In genomic region chr5:43248001-43248430, GRCm38 (mm10) we compare ENCODE assay signal across 16 mouse cellular contexts. TPM values are rescaled to one million over a fixed set of nuclear protein-coding genes. Genes with fewer than 3 reads are reported as not detected.
DNase-seq lines count a peak whose midpoint lies in the region; ATAC-seq and TF ChIP-seq lines count a peak whose summit lies in the region.
"Had no signal": no experiment of that assay in that cellular context is flagged by ENCODE, and none has a peak within 500 bp of the region (broad histone marks: within the 10 kb centered on the region; RNA-seq: fewer than 3 reads in every experiment).

No protein-coding gene starts in this region.

- WGBS in heart, embryonic 16.5 days = 43% methylated on average over 3 of the region's 3 CpGs
- 27% methylated on average over 3 of the region's 3 CpGs for WGBS in lung, embryonic 15.5 days
- 31% methylated on average over 3 of the region's 3 CpGs for WGBS in neural tube, embryonic 13.5 days
- WGBS in forebrain, embryonic 13.5 days = 35% methylated on average over 3 of the region's 3 CpGs

- H3K9ac ChIP-seq in heart, embryonic 16.5 days (ENCODE audit: low read length) = no peak overlapping the region; the same call in 1 of the 2 replicates
- no peak overlapping the region for H3K9ac ChIP-seq in lung, embryonic 15.5 days
- no peak overlapping the region for H3K9ac ChIP-seq in neural tube, embryonic 13.5 days
- no peak overlapping the region for H3K9ac ChIP-seq in forebrain, embryonic 13.5 days
- H3K9ac ChIP-seq: forebrain, embryonic 12.5 days; hindbrain, embryonic 14.5 days; liver, embryonic 13.5 days had no signal

- intact Hi-C loops in heart, postnatal 36 days (cut with DNase I) = loop anchor here (10.0 kb wide), 1 partner anchor 1403 kb away; the partner anchor contains the start of gene Bod1l

- 0 out of 2 replicates have a peak overlapping the region, but pooled peaks have one; percentile 31 for H3K27ac ChIP-seq in heart, embryonic 16.5 days (ENCODE audit: low read length)
- H3K27ac ChIP-seq in lung, embryonic 15.5 days = 0 out of 2 replicates have a peak overlapping the region, but pooled peaks have one; percentile 15
- H3K27ac ChIP-seq in neural tube, embryonic 13.5 days (replicated peaks) = no peak overlapping the region; the same call in 1 of the 2 replicates
- H3K27ac ChIP-seq in forebrain, embryonic 13.5 days = no peak overlapping the region
- H3K27ac ChIP-seq: embryonic facial prominence, embryonic 10.5 days; forebrain, embryonic 12.5 days; hindbrain, embryonic 14.5 days; liver, embryonic 13.5 days had no signal

- H3K4me2 ChIP-seq in heart, embryonic 16.5 days (ENCODE audit: low read depth, low read length) = no peak overlapping the region
- no peak overlapping the region for H3K4me2 ChIP-seq in lung, embryonic 15.5 days
- H3K4me2 ChIP-seq in neural tube, embryonic 13.5 days = no peak overlapping the region
- no peak overlapping the region for H3K4me2 ChIP-seq in forebrain, embryonic 13.5 days
- H3K4me2 ChIP-seq: forebrain, embryonic 12.5 days; hindbrain, embryonic 14.5 days; liver, embryonic 13.5 days had no signal

- no peak for TF ChIP-seq CTCF in Patski (IDR thresholded peaks at IDR 0.05)

- CTCF ChIA-PET in Patski (lab: Charles Lee) = interaction anchor here (1.1 to 2.3 kb wide), 5 partner anchors 9 to 175 kb away, joined by 3 to 10 read pairs (median 6); no protein-coding TSS in a partner anchor

- H3K4me3 ChIP-seq in heart, embryonic 16.5 days (ENCODE audit: low read length) = no peak overlapping the region
- H3K4me3 ChIP-seq in lung, embryonic 15.5 days = no peak overlapping the region
- H3K4me3 ChIP-seq in neural tube, embryonic 13.5 days = no peak overlapping the region
- H3K4me3 ChIP-seq in forebrain, embryonic 13.5 days = no peak overlapping the region
- H3K4me3 ChIP-seq: embryonic facial prominence, embryonic 10.5 days; forebrain, embryonic 12.5 days; liver, embryonic 13.5 days had no signal

- peaks cover 9% of the 10 kb centered on the region for H3K36me3 ChIP-seq in heart, embryonic 16.5 days (ENCODE audit: control insufficient read depth, insufficient read depth)
- peaks cover 4% of the 10 kb centered on the region; the same call in 1 of the 2 replicates for H3K36me3 ChIP-seq in lung, embryonic 15.5 days
- peaks cover 23% of the 10 kb centered on the region for H3K36me3 ChIP-seq in neural tube, embryonic 13.5 days
- peaks cover 11% of the 10 kb centered on the region; the same call in 1 of the 2 replicates for H3K36me3 ChIP-seq in forebrain, embryonic 13.5 days (ENCODE audit: poor library complexity, severe bottlenecking)
- H3K36me3 ChIP-seq: embryonic facial prominence, embryonic 10.5 days; liver, embryonic 13.5 days had no signal

- ATAC-seq in heart, embryonic 16.5 days (replicated peaks; ENCODE audit: extremely low read depth, insufficient read depth, low FRiP score) = no peak
- no peak; the same call in 1 of the 2 replicates for ATAC-seq in lung, embryonic 15.5 days (ENCODE audit: borderline replicate concordance, extremely low read depth, low FRiP score, low TSS enrichment)
- ATAC-seq in Patski = peak; percentile 71
- peak; percentile 63; the same call in 1 of the 2 replicates for ATAC-seq in neural tube, embryonic 13.5 days (ENCODE audit: low read depth)
- no peak for ATAC-seq in forebrain, embryonic 13.5 days

- in situ Hi-C loops in Patski (cut with MboI; ENCODE audit: low pct_unique_long_range_greater_than_20kb) = loop anchor here (5.0 kb wide), 1 partner anchor 384 kb away; no protein-coding TSS in a partner anchor

- no peaks in the 10 kb centered on the region for H3K27me3 ChIP-seq in heart, embryonic 16.5 days (ENCODE audit: control insufficient read depth, insufficient read depth, low read length)
- no peaks in the 10 kb centered on the region for H3K27me3 ChIP-seq in lung, embryonic 15.5 days
- no peaks in the 10 kb centered on the region for H3K27me3 ChIP-seq in Patski
- H3K27me3 ChIP-seq in neural tube, embryonic 13.5 days = no peaks in the 10 kb centered on the region
- no peaks in the 10 kb centered on the region for H3K27me3 ChIP-seq in forebrain, embryonic 13.5 days
- H3K27me3 ChIP-seq: forebrain, embryonic 12.5 days; liver, embryonic 13.5 days had no signal

- no peak for DNase-seq in heart, postnatal 36 days
- DNase-seq in lung, postnatal 25 days (ENCODE audit: low spot score) = no peak
- DNase-seq in Patski (ENCODE audit: low read depth, low spot score) = no peak
- DNase-seq: adrenal gland, postnatal 25 days; cerebellum, adult 2 months; gastrocnemius, postnatal 25 days; kidney, adult 9 months; liver, embryonic 13.5 days; right cerebral cortex, postnatal 4 days had no signal

- H3K9me3 ChIP-seq in heart, embryonic 16.5 days (replicated peaks; ENCODE audit: control insufficient read depth, low read length) = no peaks in the 10 kb centered on the region
- H3K9me3 ChIP-seq in lung, embryonic 15.5 days = no peaks in the 10 kb centered on the region
- no peaks in the 10 kb centered on the region for H3K9me3 ChIP-seq in neural tube, embryonic 13.5 days
- H3K9me3 ChIP-seq in forebrain, embryonic 13.5 days (replicated peaks) = no peaks in the 10 kb centered on the region
- H3K9me3 ChIP-seq: embryonic facial prominence, embryonic 10.5 days; forebrain, embryonic 12.5 days; liver, embryonic 13.5 days had no signal

- POLR2A ChIA-PET in Patski (lab: Charles Lee) = interaction anchor here (0.8 to 1.6 kb wide), 3 partner anchors 11 to 14 kb away, joined by 3 to 6 read pairs (median 4); no protein-coding TSS in a partner anchor

- peaks cover 10% of the 10 kb centered on the region for H3K4me1 ChIP-seq in heart, embryonic 16.5 days (ENCODE audit: control insufficient read depth, insufficient read depth, low read length)
- H3K4me1 ChIP-seq in lung, embryonic 15.5 days = 0 out of 2 replicates have a peak, but pooled peaks cover 4% of the 10 kb centered on the region
- peaks cover 23% of the 10 kb centered on the region; the same call in 1 of the 2 replicates for H3K4me1 ChIP-seq in neural tube, embryonic 13.5 days (replicated peaks)
- peaks cover 2% of the 10 kb centered on the region; the same call in 1 of the 2 replicates for H3K4me1 ChIP-seq in forebrain, embryonic 13.5 days
- H3K4me1 ChIP-seq: embryonic facial prominence, embryonic 10.5 days; forebrain, embryonic 12.5 days; liver, embryonic 13.5 days had no signal

RNA-seq across cellular contexts. Expression of gene Cpeb2, which starts 15.0 kb away (rescaled TPM):
- 4.5 and 4.8 TPM in 2 replicates for polyA plus RNA-seq in heart, embryonic 16.5 days (2015; fragmentation: Nextera tagmentation; extraction: Ambion mirVana)
- 10 to 100 TPM; 28.5 to 31.9 TPM for total RNA-seq in heart, postnatal 36 days (2021)
- 1.2 and 1.7 TPM in 2 replicates for polyA plus RNA-seq in lung, embryonic 15.5 days (2015; fragmentation: Nextera tagmentation; extraction: Ambion mirVana)
- polyA plus RNA-seq in Patski (2021) = 23.2 TPM
- 12.9 and 14.5 TPM in 2 replicates for polyA plus RNA-seq in neural tube, embryonic 13.5 days (2015; fragmentation: Nextera tagmentation; extraction: Ambion mirVana)
- polyA plus RNA-seq in forebrain, embryonic 13.5 days (2015; fragmentation: Nextera tagmentation; extraction: Ambion mirVana) = 4.7 and 5.4 TPM in 2 replicates

Comparison
In these comparisons a context has a peak if more than half of its experiments do, and no peak if none do; other contexts are left out.
1. ATAC-seq: peak in Patski (single experiment) and neural tube, embryonic 13.5 days (single experiment); none in heart, embryonic 16.5 days (single experiment), lung, embryonic 15.5 days (single experiment) and forebrain, embryonic 13.5 days (single experiment).
2. H3K27ac ChIP-seq: peak in heart, embryonic 16.5 days (single experiment) and lung, embryonic 15.5 days (single experiment); none in neural tube, embryonic 13.5 days (single experiment) and forebrain, embryonic 13.5 days (single experiment).